Mouse (Mus musculus): Measurements from ENCODE around the gene Zbtb16. TPM values are rescaled to one million over a fixed set of nuclear protein-coding genes. Genes with fewer than 3 reads are reported as not detected.

The Zbtb16 gene
- total and polyA plus RNA-seq, 3 experiments = 0.34 to 3.0 (median 0.90) TPM

- Histone ChIP-seq H3K9ac (ENCODE audit: insufficient read depth, low read depth) (no peak overlapping the region), H3K4me2 (ENCODE audit: insufficient read depth, low read depth, poor library complexity, severe bottlenecking) (no peak overlapping the region), H3K4me3 (replicated peaks in 1 of 3; ENCODE audit: low read depth in 2 of 3, low read length in 2 of 3, poor library complexity in 1 of 3) (no peak overlapping the region), H3K79me2 (replicated peaks; ENCODE audit: control insufficient read depth, extremely low read depth, insufficient read depth, poor library complexity, severe bottlenecking) (no peaks in the 10 kb centered on the region), H3K4me1 (ENCODE audit: control insufficient read depth in 1 of 2, insufficient read depth in 2 of 2) (peaks cover 5 to 6% of the 10 kb centered on the region in 2 experiments; a peak in 1 of 4 replicates), H3K27me3 (replicated peaks) (no peaks in the 10 kb centered on the region), H3K27ac (ENCODE audit: insufficient read depth, low read depth) (no peak overlapping the region), H3K9me3 (replicated peaks; ENCODE audit: low read length) (no peaks in the 10 kb centered on the region), H3K36me3 (replicated peaks in 1 of 2; ENCODE audit: control insufficient read depth in 1 of 2, insufficient read depth in 1 of 2, low read length in 1 of 2) (peaks cover 0 to 12% of the 10 kb centered on the region in 2 experiments)
- dilution Hi-C loops (cut with MboI; ENCODE audit: extremely low pct_ligation_motif_present, extremely low pct_unique_long_range_greater_than_20kb, low sequenced_read_pairs) = no loop called here
- no peak for DNase-seq (ENCODE audit: extremely low read depth)
- no peak for TF ChIP-seq SIN3A (IDR thresholded peaks at IDR 0.05; ENCODE audit: low read length)
- no peak for TF ChIP-seq PAX5 (IDR thresholded peaks at IDR 0.05; ENCODE audit: low read length)
- no peak for TF ChIP-seq USF2 (conservative IDR thresholded peaks at IDR 0.05; ENCODE audit: low read depth, low read length)
- TF ChIP-seq MAFK (IDR thresholded peaks at IDR 0.05; ENCODE audit: insufficient replicate concordance, low read length) = no peak
- no peak for TF ChIP-seq ELF1 (IDR thresholded peaks at IDR 0.05; ENCODE audit: low read depth, low read length)
- TF ChIP-seq IRF4 (IDR thresholded peaks at IDR 0.05; ENCODE audit: low read depth, low read length) = no peak
- TF ChIP-seq JUND (conservative IDR thresholded peaks at IDR 0.05; ENCODE audit: low read depth, low read length) = no peak
- no peak for TF ChIP-seq ZMIZ1 (IDR thresholded peaks at IDR 0.05; ENCODE audit: low read depth, low read length)
- in situ Hi-C loops (cut with MboI; ENCODE audit: low pct_ligation_motif_present, low pct_unique_long_range_greater_than_20kb, low sequenced_read_pairs) = no loop called here
Measured at GRCm38 (mm10) chr9:48806591-48806990, 29.4 kb downstream of the Zbtb16 start.

- Histone ChIP-seq H3K4me2 (ENCODE audit: insufficient read depth, low read depth, poor library complexity, severe bottlenecking) (no peak overlapping the region), H3K9ac (ENCODE audit: insufficient read depth, low read depth) (no peak overlapping the region), H3K4me1 (ENCODE audit: control insufficient read depth in 1 of 2, insufficient read depth in 2 of 2) (peaks cover 5 to 6% of the 10 kb centered on the region in 2 experiments; a peak in 1 of 4 replicates), H3K9me3 (replicated peaks; ENCODE audit: low read length) (no peaks in the 10 kb centered on the region), H3K27me3 (replicated peaks) (no peaks in the 10 kb centered on the region), H3K79me2 (replicated peaks; ENCODE audit: control insufficient read depth, extremely low read depth, insufficient read depth, poor library complexity, severe bottlenecking) (no peaks in the 10 kb centered on the region), H3K4me3 (replicated peaks in 1 of 3; ENCODE audit: low read depth in 2 of 3, low read length in 2 of 3, poor library complexity in 1 of 3) (no peak overlapping the region), H3K27ac (ENCODE audit: insufficient read depth, low read depth) (no peak overlapping the region), H3K36me3 (replicated peaks in 1 of 2; ENCODE audit: control insufficient read depth in 1 of 2, insufficient read depth in 1 of 2, low read length in 1 of 2) (peaks cover 0 to 12% of the 10 kb centered on the region in 2 experiments)
- in situ Hi-C loops (cut with MboI; ENCODE audit: low pct_ligation_motif_present, low pct_unique_long_range_greater_than_20kb, low sequenced_read_pairs) = no loop called here
- TF ChIP-seq UBTF (IDR thresholded peaks at IDR 0.05; ENCODE audit: low read depth, low read length) (no peak), ZC3H11A (IDR thresholded peaks at IDR 0.05; ENCODE audit: low read depth, low read length) (no peak), MAFK (IDR thresholded peaks at IDR 0.05; ENCODE audit: insufficient replicate concordance, low read length) (no peak), MEF2A (IDR thresholded peaks at IDR 0.05; ENCODE audit: borderline replicate concordance, low read depth, low read length) (no peak), CHD2 (IDR thresholded peaks at IDR 0.05; ENCODE audit: low read length) (no peak), GABPA (IDR thresholded peaks at IDR 0.05; ENCODE audit: insufficient replicate concordance, low read depth, low read length) (no peak), TCF12 (IDR thresholded peaks at IDR 0.05; ENCODE audit: low read depth, low read length) (no peak), POLR2A (IDR thresholded peaks at IDR 0.05; ENCODE audit: low read depth, low read length) (no peak), MAZ (IDR thresholded peaks at IDR 0.05; ENCODE audit: low read depth, low read length) (no peak), NELFE (IDR thresholded peaks at IDR 0.05; ENCODE audit: low read depth, low read length) (no peak), POLR2AphosphoS2 (IDR thresholded peaks at IDR 0.05; ENCODE audit: low read depth, low read length) (no peak), BHLHE40 (IDR thresholded peaks at IDR 0.05; ENCODE audit: low read depth, low read length) (no peak), ZKSCAN1 (IDR thresholded peaks at IDR 0.05; ENCODE audit: borderline replicate concordance, low read depth, low read length) (no peak)
- dilution Hi-C loops (cut with MboI; ENCODE audit: extremely low pct_ligation_motif_present, extremely low pct_unique_long_range_greater_than_20kb, low sequenced_read_pairs) = no loop called here
- no peak for DNase-seq (ENCODE audit: extremely low read depth)
Measured at GRCm38 (mm10) chr9:48805850-48806249, 30.2 kb downstream of the Zbtb16 start.
